Mouse (Mus musculus) lung, embryonic 16.5 days (tissue): ENCODE data around the gene BC048403. TPM values are rescaled to one million over a fixed set of nuclear protein-coding genes. Genes with fewer than 3 reads are reported as not detected.

Source experiments
- ATAC-seq: fragments of 200-750 bp; cut with Nextera tagmentation; 2 replicates; pipeline ENCODE4 v1.8.0; 2017; ENCODE audit warnings: low read depth, mild to moderate bottlenecking, moderate library complexity
- H3K27ac ChIP-seq: fragments of 300-500 bp; sonication (generic); 2 replicates; pipeline ENCODE4 v1.5.1; 2014; ENCODE audit warnings: mild to moderate bottlenecking, control low read depth, low read length
- H3K27me3 ChIP-seq: fragments of 300-500 bp; sonication (generic); 2 replicates; pipeline ENCODE4 v1.6.1; 2014; ENCODE audit warnings: low read depth, low read length, mixed read lengths; ENCODE audit not compliant: control insufficient read depth, insufficient read depth
- H3K36me3 ChIP-seq: fragments of 300-500 bp; sonication (generic); 2 replicates; pipeline ENCODE4 v1.6.1; 2014; ENCODE audit warnings: low read length; ENCODE audit not compliant: control insufficient read depth, insufficient read depth
- H3K4me1 ChIP-seq: fragments of 300-500 bp; sonication (generic); replicated peaks from 2 replicates; pipeline ENCODE4 v1.6.1; 2014; ENCODE audit warnings: low read length, mixed read lengths; ENCODE audit not compliant: control insufficient read depth, insufficient read depth
- H3K4me2 ChIP-seq: fragments of 300-500 bp; sonication (generic); 2 replicates; pipeline ENCODE4 v1.6.1; 2014; ENCODE audit warnings: low read depth, low read length, control low read depth
- H3K4me3 ChIP-seq: fragments of 300-500 bp; sonication (generic); 2 replicates; pipeline ENCODE4 v1.5.1; 2014; ENCODE audit warnings: mild to moderate bottlenecking, low read length, control low read depth
- H3K9ac ChIP-seq: fragments of 300-500 bp; sonication (generic); 2 replicates; pipeline ENCODE4 v1.6.1; 2014; ENCODE audit warnings: low read length, control low read depth
- H3K9me3 ChIP-seq: fragments of 300-500 bp; sonication (generic); 2 replicates; pipeline ENCODE4 v1.6.1; 2016; ENCODE audit warnings: low read length; ENCODE audit not compliant: control insufficient read depth
- WGBS: fragments of 180-500 bp; shearing (Covaris S2); extraction: QIAGEN DNeasy Blood & Tissue Kit; methylation state at CpG from one replicate; pipeline ENCODE4 v1.1.7; 2014; 5-methylcytosine and 5-hydroxymethylcytosine counted together
- polyA plus RNA-seq: library from polyadenylated mRNA; unstranded; fragments of >200 nt; fragmentation: Nextera tagmentation; extraction: Ambion mirVana; gene quantifications from 2 replicates; pipeline ENCODE4 v1.2.1, GENCODE M21; 2015

BC048403 gene
- polyA plus RNA-seq, 1 experiment from 2014 or later: 2.7 TPM

GRCm38 (mm10) chr10:121794486-121794885 lies 54.7 kb downstream of the BC048403 start:
- Histone ChIP-seq H3K4me3 (no peak overlapping the region), H3K36me3 (peaks cover 6% of the 10 kb centered on the region; the same call in 1 of the 2 replicates), H3K9me3 (no peaks in the 10 kb centered on the region), H3K4me2 (no peak overlapping the region), H3K9ac (no peak overlapping the region), H3K27me3 (no peaks in the 10 kb centered on the region), H3K4me1 (peaks cover 4% of the 10 kb centered on the region), H3K27ac (no peak overlapping the region)
- no peak for ATAC-seq
- 85% methylated on average over 12 of the region's 12 CpGs for WGBS

DNA sequence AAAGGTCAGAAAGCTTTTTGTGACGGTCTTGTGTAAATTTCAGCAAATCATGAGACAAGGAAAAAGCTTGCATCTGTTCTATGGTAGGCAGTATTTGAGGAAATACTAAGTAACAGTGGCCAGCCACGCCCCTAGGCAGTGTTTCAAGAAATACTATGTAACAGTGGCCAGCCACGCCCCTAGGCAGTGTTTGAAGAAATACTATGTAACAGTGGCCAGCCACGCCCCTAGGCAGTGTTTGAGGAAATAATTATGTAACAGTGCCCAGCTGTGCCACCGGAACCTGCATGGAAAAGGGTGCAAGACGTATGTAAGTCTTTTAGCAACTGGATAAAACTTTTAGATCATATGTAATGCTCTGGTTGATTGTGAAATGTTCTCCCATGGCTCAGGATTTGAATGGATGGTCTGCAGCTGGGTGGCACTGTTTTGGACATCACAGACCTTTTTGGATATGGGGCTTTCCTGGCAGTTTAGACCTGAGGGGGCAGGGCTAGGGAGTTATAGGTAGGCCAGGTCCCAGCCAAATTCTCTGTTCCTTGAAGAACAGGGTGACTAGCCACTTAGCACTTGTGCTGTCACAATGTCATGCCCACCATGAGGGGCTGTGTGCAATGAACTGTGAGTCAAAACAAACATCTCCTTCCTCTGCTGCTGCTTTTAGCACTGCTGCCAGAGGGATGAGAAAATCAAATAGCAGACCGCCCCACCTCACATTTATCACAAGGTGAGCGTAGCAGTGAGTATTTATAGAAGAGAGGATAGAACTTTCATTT lies 56.5 kb downstream of the BC048403 start:
- no peak overlapping the region for H3K4me2 ChIP-seq
- no peak overlapping the region for H3K27ac ChIP-seq
- no peaks in the 10 kb centered on the region for H3K27me3 ChIP-seq
- peaks cover 6% of the 10 kb centered on the region; the same call in 1 of the 2 replicates for H3K36me3 ChIP-seq
- peak; percentile 87 for ATAC-seq
- no peaks in the 10 kb centered on the region for H3K9me3 ChIP-seq
- H3K9ac ChIP-seq: no peak overlapping the region
- H3K4me1 ChIP-seq: peaks cover 4% of the 10 kb centered on the region
- H3K4me3 ChIP-seq: no peak overlapping the region
- 50% methylated on average over 8 of the region's 8 CpGs for WGBS

- Histone ChIP-seq H3K9me3 (no peaks in the 10 kb centered on the region), H3K27me3 (no peaks in the 10 kb centered on the region), H3K36me3 (peaks cover 6% of the 10 kb centered on the region; the same call in 1 of the 2 replicates), H3K4me3 (no peak overlapping the region), H3K27ac (no peak overlapping the region), H3K4me2 (no peak overlapping the region), H3K9ac (no peak overlapping the region), H3K4me1 (peaks cover 4% of the 10 kb centered on the region)
- 92% methylated on average over 13 of the region's 13 CpGs for WGBS
- ATAC-seq: no peak
Measured at GRCm38 (mm10) chr10:121800041-121800440, 60.3 kb downstream of the BC048403 start.

Other genes starting within 250 kb of the BC048403 start
- gene Tbk1, start 153.2 kb upstream of the BC048403 start, polyA plus RNA-seq: 37.0 and 39.2 TPM in 2 replicates
- 35.4 and 42.8 TPM in 2 replicates for gene Xpot, start 113.6 kb upstream of the BC048403 start, polyA plus RNA-seq
- 0.30 and 0.38 TPM in 2 replicates for gene D930020B18Rik, start 98.3 kb upstream of the BC048403 start, polyA plus RNA-seq